Mouse (Mus musculus): Measurements from ENCODE around the gene Gid4.
A peak's percentile ranks its signal among the peaks of the same experiment; 100 is the strongest.

DNA sequence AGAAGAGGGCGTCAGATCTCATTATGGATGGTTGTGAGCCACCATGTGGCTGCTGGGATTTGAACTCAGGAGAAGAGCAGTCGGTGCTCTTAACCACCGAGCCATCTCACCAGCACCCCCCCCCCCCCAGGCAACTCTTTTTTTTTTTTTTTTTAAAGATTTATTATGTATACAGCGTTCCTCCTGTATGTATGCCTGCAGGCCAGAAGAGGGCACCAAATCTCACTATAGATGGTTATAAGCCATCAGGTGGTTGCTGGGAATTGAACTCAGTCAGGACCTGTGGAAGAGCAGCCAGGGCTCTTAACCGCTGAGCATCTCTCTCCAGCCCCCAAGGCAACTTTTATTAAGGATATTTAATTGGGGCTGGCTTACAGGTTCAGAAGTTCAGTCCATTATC, 57.6 kb downstream of the Gid4 start:
- TF ChIP-seq CTCF (conservative IDR thresholded peaks at IDR 0.05; ENCODE audit: low read length) (peak; percentile 21), POU5F1 (IDR thresholded peaks at IDR 0.05; ENCODE audit: borderline replicate concordance, low read length) (no peak), NANOG (IDR thresholded peaks at IDR 0.05; ENCODE audit: borderline replicate concordance, low read length) (no peak)
